Mouse (Mus musculus) adrenal gland, postnatal 25 days (tissue): ENCODE data around the gene Olfr1432. TPM values are rescaled to one million over a fixed set of nuclear protein-coding genes. Genes with fewer than 3 reads are reported as not detected.
"Not testable (repeated sequence)": the region's sequence is repeated elsewhere in the genome, so short reads cannot be mapped to it uniquely, and the experiment has no call there.

Experiments
- DNase-seq: peaks from one replicate; pipeline ENCODE4 v3.0.0; 2021; ENCODE audit warnings: mixed read lengths
- long read RNA-seq: library from polyadenylated mRNA; stranded (forward); transcript quantifications from one replicate; pipeline ENCODE4 v2.0.0, GENCODE M21; 2021
- total RNA-seq: library from RNA; stranded (reverse); gene quantifications from 2 replicates; pipeline ENCODE4 v1.2.3, GENCODE M21; 2021

Olfr1432 gene
- not detected in 2 replicates for total RNA-seq
- long read RNA-seq, result 0 reads

DNA sequence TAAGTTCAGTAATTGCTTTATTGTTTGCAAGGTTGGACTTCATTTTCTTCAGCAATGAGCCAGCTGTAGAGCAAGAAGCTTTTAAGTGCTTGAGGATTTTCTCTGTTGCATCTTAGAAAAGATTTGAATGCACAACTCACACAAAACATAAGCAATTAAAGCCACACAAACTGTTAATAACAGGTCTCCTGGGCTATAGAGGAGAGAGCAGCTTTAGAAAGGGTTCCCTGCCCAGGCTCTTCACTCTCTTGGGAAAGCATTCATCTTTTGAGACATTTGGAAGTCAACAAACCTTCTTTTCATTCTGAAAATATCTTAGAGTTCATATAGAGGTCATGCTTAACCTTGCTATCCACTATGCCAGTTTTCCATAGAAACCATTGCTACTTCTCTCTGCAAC is at the start of gene Olfr1432:
Gene Olfr1432, minus strand, starts transcription at position 101 of the 400 bp plus-strand sequence.
- not testable (repeated sequence) for DNase-seq

DNA sequence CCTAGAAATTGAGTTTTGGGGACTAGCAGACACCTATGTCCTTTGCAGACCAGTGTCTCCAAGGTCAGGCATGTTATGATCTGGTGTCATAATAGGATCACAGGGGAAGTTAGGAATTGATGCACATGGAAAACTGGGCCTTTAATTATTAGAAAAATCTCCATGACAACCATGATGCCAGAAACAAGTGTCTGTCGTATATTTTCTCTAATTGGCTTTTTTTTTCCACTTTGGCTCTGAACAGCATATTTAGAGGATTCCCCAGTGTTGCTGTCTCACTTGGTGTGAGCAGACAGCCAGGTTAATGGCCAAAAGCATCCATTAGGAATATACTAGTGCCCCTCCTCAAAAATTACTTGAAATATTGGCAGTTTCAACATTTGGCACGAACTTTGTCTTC is 47.2 kb upstream of the Olfr1432 start, which contains the start of gene Olfr1434:
Gene Olfr1434, plus strand, starts transcription at position 301 of the 400 bp plus-strand sequence.
- DNase-seq, result no peak

DNA sequence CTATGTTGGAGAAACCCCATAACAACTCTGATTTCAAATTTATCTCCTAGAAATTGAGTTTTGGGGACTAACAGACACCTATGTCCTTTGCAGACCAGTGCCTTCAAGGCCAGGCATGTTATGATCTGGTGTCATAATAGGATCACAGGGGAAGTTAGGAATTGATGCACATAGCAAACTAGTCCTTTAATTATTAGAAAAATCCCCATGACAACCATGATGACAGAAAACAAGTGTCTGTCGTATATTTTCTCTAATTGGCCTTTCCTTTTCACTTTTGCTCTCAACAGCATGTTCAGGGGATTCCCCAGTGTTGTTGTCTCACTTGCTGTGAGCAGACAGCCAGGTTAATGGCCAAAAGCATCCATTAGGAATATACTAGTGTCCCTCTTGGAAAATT is 28.3 kb upstream of the Olfr1432 start, which contains the start of gene Olfr235:
Gene Olfr235, plus strand, starts transcription at position 301 of the 400 bp plus-strand sequence.
- DNase-seq, result no peak

DNA sequence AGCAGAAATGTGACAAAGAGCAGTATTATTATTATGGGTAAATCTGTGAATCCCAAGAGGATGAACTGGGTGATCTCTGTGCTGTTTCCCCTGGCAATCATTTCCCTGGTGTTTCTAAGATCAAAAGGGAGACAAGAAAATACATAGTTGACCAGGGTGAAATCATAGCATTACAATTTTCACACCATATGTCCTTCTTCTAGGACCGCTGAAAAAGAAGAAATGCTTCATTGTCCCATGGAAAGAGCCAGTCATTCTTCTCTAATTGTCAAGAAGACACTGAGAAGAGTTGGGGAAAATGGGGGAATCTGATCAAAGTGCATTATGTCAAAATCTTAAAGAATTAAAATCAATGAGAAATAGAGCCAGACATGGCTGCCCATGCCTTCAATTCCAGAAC is 9.2 kb upstream of the Olfr1432 start, which contains the start of gene Olfr262:
Gene Olfr262, minus strand, starts transcription at position 101 of the 400 bp plus-strand sequence.
- no peak for DNase-seq

DNA sequence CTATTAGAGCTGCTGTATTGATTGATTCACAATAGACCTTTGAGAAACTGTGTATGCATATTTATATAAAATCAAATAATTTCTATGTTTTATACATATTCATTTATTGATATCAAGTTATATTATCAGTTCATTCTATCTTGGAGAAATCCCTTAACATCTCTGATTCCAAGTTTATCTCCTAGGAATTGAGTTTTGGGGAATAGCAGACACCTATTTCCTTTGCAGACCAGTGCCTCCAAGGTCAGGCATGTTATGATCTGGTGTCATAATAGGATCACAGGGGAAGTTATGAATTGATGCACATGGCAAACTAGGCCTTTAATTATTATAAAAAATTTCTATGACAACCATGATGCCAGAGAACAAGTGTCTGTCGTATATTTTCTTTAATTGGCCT is 32.1 kb downstream of the Olfr1432 start, which contains the start of gene Olfr1431:
Gene Olfr1431, plus strand, starts transcription at position 301 of the 400 bp plus-strand sequence.
- no peak for DNase-seq

DNA sequence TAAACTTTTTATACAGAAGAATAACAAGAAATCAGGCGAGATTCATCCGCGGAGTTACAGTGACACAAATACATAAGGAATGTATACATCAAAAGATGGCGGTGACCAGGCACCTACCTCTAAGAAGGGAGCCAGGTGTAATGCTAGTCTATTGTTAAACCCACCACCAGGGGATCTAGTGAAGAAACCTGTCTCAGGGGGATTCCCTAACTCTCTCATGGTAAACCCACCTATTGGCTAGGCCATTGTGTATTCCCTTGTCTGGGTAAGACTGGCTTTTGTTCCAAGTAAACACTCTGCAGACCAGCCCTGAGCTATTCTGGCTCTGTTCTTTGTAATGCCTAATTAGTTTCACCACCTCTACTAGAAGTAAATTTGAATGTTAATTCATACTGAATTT is 33.3 kb downstream of the Olfr1432 start:
- not testable (repeated sequence) for DNase-seq

Other genes with a start within 250 kb of the Olfr1432 start
- not detected in 2 replicates for gene Olfr1423, start 191.3 kb downstream of the Olfr1432 start, total RNA-seq
- gene Olfr1424, start 169.9 kb downstream of the Olfr1432 start, total RNA-seq, result not detected in 2 replicates
- gene Olfr1425, start 154.9 kb downstream of the Olfr1432 start, total RNA-seq, result not detected in 2 replicates
- gene Olfr1426, start 140.6 kb downstream of the Olfr1432 start, total RNA-seq, result not detected in 2 replicates
- gene Olfr1427, start 129.3 kb downstream of the Olfr1432 start, total RNA-seq, result not detected in 2 replicates
- gene Olfr1428, start 116.7 kb downstream of the Olfr1432 start, total RNA-seq, result not detected in 2 replicates
- gene Olfr76, start 109.4 kb downstream of the Olfr1432 start, total RNA-seq, result not detected in 2 replicates
- not detected in 2 replicates for gene Olfr1555-ps1, start 62.5 kb downstream of the Olfr1432 start, total RNA-seq
- not detected in 2 replicates for gene Olfr1431, start 32.0 kb downstream of the Olfr1432 start, total RNA-seq
- not detected in 2 replicates for gene Olfr262, start 9.1 kb upstream of the Olfr1432 start, total RNA-seq
- not detected in 2 replicates for gene Olfr235, start 28.4 kb upstream of the Olfr1432 start, total RNA-seq
- not detected in 2 replicates for gene Olfr1434, start 47.3 kb upstream of the Olfr1432 start, total RNA-seq
- not detected in 2 replicates for gene Olfr1436, start 66.5 kb upstream of the Olfr1432 start, total RNA-seq
- gene Olfr1437, start 92.5 kb upstream of the Olfr1432 start, total RNA-seq, result not detected in 2 replicates
- gene Olfr1438-ps1, start 103.3 kb upstream of the Olfr1432 start, total RNA-seq, result not detected in 2 replicates
- not detected in 2 replicates for gene Olfr1440, start 154.7 kb upstream of the Olfr1432 start, total RNA-seq
- not detected in 2 replicates for gene Olfr1441, start 184.8 kb upstream of the Olfr1432 start, total RNA-seq
- gene Pfpl, start 195.3 kb upstream of the Olfr1432 start, total RNA-seq, result not detected in 2 replicates
- gene Mpeg1, start 228.2 kb upstream of the Olfr1432 start, total RNA-seq, result 12.4 and 16.5 TPM in 2 replicates